Mouse (Mus musculus) gastrocnemius, adult 18-20 months (tissue): ENCODE data around the gene Ap1m2. TPM values are rescaled to one million over a fixed set of nuclear protein-coding genes. Genes with fewer than 3 reads are reported as not detected.
"Not testable (repeated sequence)": the region's sequence is repeated elsewhere in the genome, so short reads cannot be mapped to it uniquely, and the experiment has no call there.

ENCODE experiments used
- DNase-seq: peaks from one replicate; pipeline ENCODE4 v3.0.0; 2021; ENCODE audit warnings: low spot score
- total RNA-seq, 2 experiments: library from RNA; stranded (reverse); gene quantifications; 2 replicates each; pipeline ENCODE4 v1.2.3; 2021

Ap1m2 gene
- total RNA-seq, 2 experiments from 2014 or later, result not detected

- DNase-seq, result peak; percentile 36
Observed at GRCm38 (mm10) chr9:21290589-21290988, 21.5 kb downstream of the Ap1m2 start.

GRCm38 (mm10) chr9:21289337-21289671, 22.8 kb downstream of the Ap1m2 start:
- no peak for DNase-seq

GRCm38 (mm10) chr9:21288404-21289336, 23.5 kb downstream of the Ap1m2 start:
- DNase-seq, result no peak

- DNase-seq, result peak; percentile 98
Observed at GRCm38 (mm10) chr9:21287571-21288402, 24.4 kb downstream of the Ap1m2 start, which contains the start of gene Kri1. Gene Kri1 (minus strand): TSS chr9:21287969.

GRCm38 (mm10) chr9:21286753-21287152, 25.4 kb downstream of the Ap1m2 start:
- DNase-seq, result no peak

GRCm38 (mm10) chr9:21283994-21284393, 28.1 kb downstream of the Ap1m2 start:
- no peak for DNase-seq

- no peak for DNase-seq
Observed at GRCm38 (mm10) chr9:21283591-21283990, 28.5 kb downstream of the Ap1m2 start.

GRCm38 (mm10) chr9:21277776-21278175, 34.4 kb downstream of the Ap1m2 start:
- no peak for DNase-seq

- no peak for DNase-seq
Observed at GRCm38 (mm10) chr9:21276307-21276706, 35.8 kb downstream of the Ap1m2 start.

GRCm38 (mm10) chr9:21275727-21276126, 36.4 kb downstream of the Ap1m2 start:
- DNase-seq, result no peak

GRCm38 (mm10) chr9:21275013-21275710, 37.0 kb downstream of the Ap1m2 start:
- no peak for DNase-seq

GRCm38 (mm10) chr9:21274336-21274735, 37.8 kb downstream of the Ap1m2 start:
- DNase-seq, result no peak

- no peak for DNase-seq
Observed at GRCm38 (mm10) chr9:21273520-21274228, 38.5 kb downstream of the Ap1m2 start.

GRCm38 (mm10) chr9:21273094-21273493, 39.0 kb downstream of the Ap1m2 start:
- DNase-seq, result no peak

GRCm38 (mm10) chr9:21272391-21272790, 39.7 kb downstream of the Ap1m2 start:
- DNase-seq, result no peak

GRCm38 (mm10) chr9:21269590-21269989, 42.5 kb downstream of the Ap1m2 start:
- not testable (repeated sequence) for DNase-seq

- DNase-seq, result no peak
Observed at GRCm38 (mm10) chr9:21268305-21268704, 43.8 kb downstream of the Ap1m2 start.

GRCm38 (mm10) chr9:21266889-21267288, 45.2 kb downstream of the Ap1m2 start:
- DNase-seq, result no peak

- peak; percentile 15 for DNase-seq
Observed at GRCm38 (mm10) chr9:21265611-21266010, 46.5 kb downstream of the Ap1m2 start.

GRCm38 (mm10) chr9:21265000-21265561, 47.1 kb downstream of the Ap1m2 start, which contains the start of gene Atg4d:
Gene Atg4d (plus strand): TSS chr9:21265293.
- DNase-seq, result peak; percentile 99
